15 mouse cellular contexts compared by ENCODE assay signal in genomic region chr5:29629941-29630340, GRCm38 (mm10).
"Had no signal": no experiment of that assay in that cellular context is flagged by ENCODE, and none has a peak within 500 bp of the region (broad histone marks: within the 10 kb centered on the region; RNA-seq: fewer than 3 reads in every experiment).

No protein-coding gene starts in this region.

- H3K4me3 ChIP-seq: neural tube, embryonic 12.5 days; neural tube, embryonic 13.5 days; neural tube, embryonic 15.5 days; stomach, embryonic 15.5 days had no signal

- H3K4me2 ChIP-seq: neural tube, embryonic 12.5 days; neural tube, embryonic 13.5 days; neural tube, embryonic 15.5 days; stomach, embryonic 15.5 days had no signal

- DNase-seq: retina, postnatal 1 day; right cerebral cortex, postnatal 14 days; right cerebral cortex, postnatal 25 days; right cerebral cortex, postnatal 4 days; spleen, adult 18-20 months; thymus, adult 18-20 months; thymus, adult 2 months; thymus, postnatal 14 days; thymus, postnatal 25 days; thymus, postnatal 36 days; thymus, postnatal 4 days had no signal

- H3K27me3 ChIP-seq: neural tube, embryonic 12.5 days; neural tube, embryonic 13.5 days; neural tube, embryonic 15.5 days; stomach, embryonic 15.5 days had no signal
